Mouse (Mus musculus) intestine, postnatal 0 days (tissue): ENCODE measurements around the gene Cdk2ap1. TPM values are rescaled to one million over a fixed set of nuclear protein-coding genes. Genes with fewer than 3 reads are reported as not detected.
"Not testable (repeated sequence)": the region's sequence is repeated elsewhere in the genome, so short reads cannot be mapped to it uniquely, and the experiment has no call there.

Experiments
- ATAC-seq: fragments of 200-750 bp; cut with Nextera tagmentation; 2 replicates; pipeline ENCODE4 v1.8.0; 2017; ENCODE audit warnings: mild to moderate bottlenecking, moderate TSS enrichment, moderate library complexity
- H3K27ac ChIP-seq: fragments of 300-500 bp; sonication (generic); 2 replicates; pipeline ENCODE4 v1.5.1; 2014; ENCODE audit warnings: mild to moderate bottlenecking, low read depth, low read length, moderate library complexity
- H3K27me3 ChIP-seq: fragments of 300-500 bp; sonication (generic); replicated peaks from 2 replicates; pipeline ENCODE4 v1.6.1; 2014; ENCODE audit warnings: low read length, mixed read lengths; ENCODE audit not compliant: control insufficient read depth, insufficient read depth
- H3K36me3 ChIP-seq: fragments of 300-500 bp; sonication (generic); 2 replicates; pipeline ENCODE4 v1.6.1; 2014; ENCODE audit warnings: mild to moderate bottlenecking, moderate library complexity; ENCODE audit not compliant: control insufficient read depth, insufficient read depth
- H3K4me1 ChIP-seq: fragments of 300-500 bp; sonication (generic); replicated peaks from 2 replicates; pipeline ENCODE4 v1.6.1; 2014; ENCODE audit warnings: antibody characterized with exemption, low read length, mixed read lengths; ENCODE audit not compliant: control insufficient read depth, insufficient read depth
- H3K4me2 ChIP-seq: fragments of 300-500 bp; sonication (generic); replicated peaks from 2 replicates; pipeline ENCODE4 v1.6.1; 2014; ENCODE audit warnings: low read depth, mild to moderate bottlenecking, moderate library complexity
- H3K4me3 ChIP-seq: fragments of 300-500 bp; sonication (generic); 2 replicates; pipeline ENCODE4 v1.5.1; 2014; ENCODE audit warnings: low read depth, low read length
- H3K9ac ChIP-seq: fragments of 300-500 bp; sonication (generic); 2 replicates; pipeline ENCODE4 v1.6.1; 2014; ENCODE audit warnings: mild to moderate bottlenecking, low read depth, low read length
- H3K9me3 ChIP-seq: fragments of 300-500 bp; sonication (generic); 2 replicates; pipeline ENCODE4 v1.6.1; 2016; ENCODE audit warnings: mixed run types; ENCODE audit not compliant: control insufficient read depth
- CTCF ChIP-seq: sonication (generic); IDR thresholded peaks from 2 replicates; pipeline ENCODE4 v1.5.1; 2016; ENCODE audit warnings: low read depth, mild to moderate bottlenecking, control low read depth, antibody characterized with exemption, moderate library complexity
- WGBS: fragments of 180-500 bp; shearing (Covaris S2); extraction: QIAGEN DNeasy Blood & Tissue Kit; methylation state at CpG from one replicate; pipeline ENCODE4 v1.1.7; 2014; 5-methylcytosine and 5-hydroxymethylcytosine counted together
- polyA plus RNA-seq: library from polyadenylated mRNA; unstranded; fragments of >200 nt; fragmentation: Nextera tagmentation; extraction: Ambion mirVana; gene quantifications from 2 replicates; pipeline ENCODE4 v1.2.1, GENCODE M21; 2015

The Cdk2ap1 gene
- polyA plus RNA-seq, 1 experiment from 2014 or later: 53.6 TPM

DNA sequence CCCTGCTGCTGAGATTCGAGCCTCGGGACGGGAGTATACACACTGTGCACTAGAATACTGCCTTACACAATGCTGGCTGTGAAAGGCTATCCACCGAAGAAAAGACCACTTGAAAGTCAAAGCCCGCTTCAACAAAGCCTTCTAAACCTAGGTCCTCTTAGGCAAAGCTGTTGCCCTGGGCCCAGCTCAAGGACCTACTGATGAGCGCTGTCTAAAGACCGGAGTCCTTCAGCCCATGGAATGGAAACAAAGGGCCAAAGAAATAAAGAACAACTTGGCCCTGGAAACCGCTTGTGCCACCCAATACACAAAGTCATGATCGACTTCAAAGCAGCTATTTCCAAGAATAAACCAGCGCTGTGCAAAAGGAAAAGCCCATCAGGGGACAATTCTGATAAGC, 53.7 kb downstream of the Cdk2ap1 start:
- TF ChIP-seq CTCF: no peak
- ATAC-seq: no peak
- Histone ChIP-seq H3K9ac (no peak overlapping the region), H3K9me3 (no peaks in the 10 kb centered on the region), H3K4me3 (no peak overlapping the region), H3K27ac (no peak overlapping the region), H3K27me3 (no peaks in the 10 kb centered on the region), H3K4me2 (no peak overlapping the region), H3K36me3 (peaks cover 53% of the 10 kb centered on the region), H3K4me1 (no peaks in the 10 kb centered on the region)
- WGBS: 95% methylated on average over 10 of the region's 10 CpGs

DNA sequence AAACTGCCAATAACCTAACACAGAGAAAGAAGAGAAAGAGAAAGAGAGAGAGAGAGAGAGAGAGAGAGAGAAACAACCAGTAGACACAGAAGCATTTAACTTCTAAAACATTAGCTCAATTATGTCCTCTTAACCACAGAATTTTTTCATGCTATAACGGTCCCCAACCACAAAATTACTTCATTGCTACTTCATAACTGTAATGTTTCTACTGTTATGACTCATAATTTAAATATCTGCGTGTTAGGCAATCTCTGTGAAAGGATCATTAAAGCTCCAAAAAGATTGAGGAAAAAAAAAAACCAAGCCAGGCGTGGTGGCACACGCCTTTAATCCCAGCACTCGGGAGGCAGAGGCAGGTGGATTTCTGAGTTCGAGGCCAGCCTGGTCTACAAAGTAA, 60.0 kb downstream of the Cdk2ap1 start:
- ATAC-seq, H3K27me3 ChIP-seq, H3K4me3 ChIP-seq, H3K27ac ChIP-seq, H3K4me2 ChIP-seq, H3K9me3 ChIP-seq, H3K4me1 ChIP-seq, H3K9ac ChIP-seq: not testable (repeated sequence)
- 86% methylated on average over 6 of the region's 6 CpGs for WGBS
- H3K36me3 ChIP-seq: peaks cover 36% of the 10 kb centered on the region

DNA sequence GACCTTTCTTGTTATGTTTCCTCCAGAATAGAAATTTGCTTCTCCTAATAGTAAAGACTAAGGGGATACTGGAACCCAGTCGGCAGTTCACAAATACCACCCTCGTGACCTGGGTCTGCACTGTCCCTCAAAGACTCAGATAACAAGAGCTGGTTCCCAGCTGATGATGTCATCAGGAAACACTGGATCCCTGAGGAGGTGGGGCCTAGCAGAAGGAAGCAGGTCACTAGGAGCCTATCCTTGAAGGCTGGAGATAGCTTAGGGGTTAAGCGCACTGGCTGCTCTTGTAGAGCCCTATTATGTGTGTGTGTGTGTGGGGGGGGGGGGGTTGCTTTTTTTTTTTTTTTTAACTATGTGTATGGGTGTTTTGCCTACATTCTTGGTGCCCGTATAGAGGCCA, 62.8 kb downstream of the Cdk2ap1 start:
- H3K4me3 ChIP-seq: no peak overlapping the region
- H3K9ac ChIP-seq: no peak overlapping the region
- no peak for TF ChIP-seq CTCF
- H3K4me1 ChIP-seq: 0 out of 2 replicates have a peak, but pooled peaks cover 3% of the 10 kb centered on the region
- H3K27me3 ChIP-seq: no peaks in the 10 kb centered on the region
- no peaks in the 10 kb centered on the region for H3K9me3 ChIP-seq
- H3K36me3 ChIP-seq: peaks cover 27% of the 10 kb centered on the region; the same call in 1 of the 2 replicates
- WGBS: 51% methylated on average over 4 of the region's 4 CpGs
- H3K4me2 ChIP-seq: no peak overlapping the region
- ATAC-seq: peak; percentile 81
- H3K27ac ChIP-seq: 0 out of 2 replicates have a peak overlapping the region, but pooled peaks have one; percentile 1

DNA sequence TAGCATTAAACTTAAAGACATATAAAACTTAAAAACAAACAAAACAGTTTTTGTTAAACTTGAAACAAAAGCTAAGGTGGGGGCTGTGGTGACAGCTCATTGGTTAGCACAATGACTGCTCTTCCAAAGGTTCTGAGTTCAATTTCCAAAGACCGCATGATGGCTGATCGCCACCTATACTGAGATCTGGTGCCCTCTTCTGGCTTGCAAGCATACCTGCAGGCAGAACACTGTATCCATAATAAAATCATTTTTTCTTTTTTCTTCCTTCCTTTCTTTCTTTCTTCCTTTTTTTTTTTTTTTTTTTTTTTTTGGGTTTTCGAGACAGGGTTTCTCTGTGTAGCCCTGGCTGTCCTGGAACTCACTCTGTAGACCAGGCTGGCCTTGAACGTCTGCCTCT, 63.6 kb downstream of the Cdk2ap1 start:
- WGBS: 64% methylated on average over 3 of the region's 4 CpGs
- not testable (repeated sequence) for H3K4me3 ChIP-seq

DNA sequence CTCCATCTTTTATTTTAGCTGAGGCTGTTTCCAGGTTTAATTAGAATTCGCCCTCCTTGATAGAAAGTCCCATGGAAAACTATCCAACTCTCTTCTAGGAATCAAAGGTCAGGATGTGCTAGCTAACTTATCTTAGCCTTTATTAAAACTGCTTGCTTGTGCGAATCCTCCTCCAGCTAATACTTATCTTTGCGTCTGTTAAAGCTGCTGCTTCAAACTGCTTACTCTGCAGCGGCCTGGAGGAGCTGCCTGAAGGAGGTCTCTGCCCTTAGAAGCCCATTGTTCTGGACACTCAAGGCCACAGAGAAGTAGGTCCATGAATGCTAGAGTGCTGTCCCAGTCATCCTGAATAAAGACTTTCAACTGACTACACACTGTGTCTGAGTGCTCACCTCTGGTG, 66.4 kb downstream of the Cdk2ap1 start:
- peaks cover 47% of the 10 kb centered on the region for H3K36me3 ChIP-seq
- H3K4me3 ChIP-seq: no peak overlapping the region
- H3K9ac ChIP-seq: no peak overlapping the region
- H3K27ac ChIP-seq: no peak overlapping the region
- no peak overlapping the region for H3K4me2 ChIP-seq
- no peak for ATAC-seq
- TF ChIP-seq CTCF: no peak
- H3K9me3 ChIP-seq: no peaks in the 10 kb centered on the region
- no peaks in the 10 kb centered on the region for H3K27me3 ChIP-seq
- 81% methylated on average over 4 of the region's 4 CpGs for WGBS
- 0 out of 2 replicates have a peak, but pooled peaks cover 3% of the 10 kb centered on the region for H3K4me1 ChIP-seq

More for the DNA sequence above, 63.6 kb downstream of the Cdk2ap1 start:
- peak; percentile 75 for TF ChIP-seq CTCF
- not testable (repeated sequence) for H3K27me3 ChIP-seq, H3K9ac ChIP-seq, H3K4me2 ChIP-seq, H3K4me1 ChIP-seq, ATAC-seq, H3K27ac ChIP-seq, H3K9me3 ChIP-seq
- H3K36me3 ChIP-seq: peaks cover 30% of the 10 kb centered on the region

Other genes with a start within 250 kb of the Cdk2ap1 start
- gene Arl6ip4, start 247.0 kb downstream of the Cdk2ap1 start, polyA plus RNA-seq: 75.5 and 76.9 TPM in 2 replicates
- gene Pitpnm2, start 113.3 kb downstream of the Cdk2ap1 start, polyA plus RNA-seq: 1.5 and 1.9 TPM in 2 replicates
- gene Mphosph9, start 35.1 kb downstream of the Cdk2ap1 start, polyA plus RNA-seq: 2.5 and 2.6 TPM in 2 replicates
- gene 2810006K23Rik, start 35.0 kb downstream of the Cdk2ap1 start, polyA plus RNA-seq: 5.0 TPM in 2 replicates
- gene Sbno1, start 62.9 kb upstream of the Cdk2ap1 start, polyA plus RNA-seq: 49.3 and 56.6 TPM in 2 replicates
- 77.5 and 80.5 TPM in 2 replicates for gene Kmt5a, start 76.8 kb upstream of the Cdk2ap1 start, polyA plus RNA-seq
- gene Rilpl2, start 115.3 kb upstream of the Cdk2ap1 start, polyA plus RNA-seq: 48.2 and 49.7 TPM in 2 replicates
- gene Snrnp35, start 120.1 kb upstream of the Cdk2ap1 start, polyA plus RNA-seq: 15.5 and 17.9 TPM in 2 replicates
- gene Rilpl1, start 168.3 kb upstream of the Cdk2ap1 start, polyA plus RNA-seq: 6.6 and 7.5 TPM in 2 replicates
- 398 and 414 TPM in 2 replicates for gene Tmed2, start 177.6 kb upstream of the Cdk2ap1 start, polyA plus RNA-seq
- gene Ddx55, start 189.8 kb upstream of the Cdk2ap1 start, polyA plus RNA-seq: 6.3 and 10.0 TPM in 2 replicates
- gene Eif2b1, start 216.0 kb upstream of the Cdk2ap1 start, polyA plus RNA-seq: 37.3 and 39.0 TPM in 2 replicates
- gene Gtf2h3, start 216.1 kb upstream of the Cdk2ap1 start, polyA plus RNA-seq: 15.9 and 17.3 TPM in 2 replicates